In genomic region chr6:121134249-121134648, GRCm38 (mm10) we compare ENCODE assay signal across 31 mouse cellular contexts.
"Had no signal": no experiment of that assay in that cellular context is flagged by ENCODE, and none has a peak within 500 bp of the region (broad histone marks: within the 10 kb centered on the region; RNA-seq: fewer than 3 reads in every experiment).

No protein-coding gene starts in this region.

- H3K36me3 ChIP-seq: limb, embryonic 10.5 days; limb, embryonic 12.5 days; limb, embryonic 13.5 days; limb, embryonic 15.5 days; liver, embryonic 12.5 days; liver, embryonic 13.5 days; liver, embryonic 15.5 days; lung, embryonic 15.5 days; midbrain, embryonic 12.5 days; midbrain, embryonic 13.5 days; midbrain, embryonic 15.5 days; neural tube, embryonic 12.5 days had no signal

- ATAC-seq: liver, embryonic 12.5 days; liver, postnatal 0 days; lung, postnatal 0 days; midbrain, embryonic 13.5 days; midbrain, embryonic 15.5 days; midbrain, embryonic 16.5 days had no signal

- DNase-seq: left cerebral cortex, postnatal 4 days; liver; liver, embryonic 13.5 days; liver, postnatal 0 days; lung, adult 18-20 months; lung, adult 2 months; lung, embryonic 14.5 days; lung, postnatal 10 days; lung, postnatal 14 days; lung, postnatal 36 days; lung, postnatal 4 days; midbrain, embryonic 14.5 days had no signal

- H3K4me3 ChIP-seq: limb, embryonic 10.5 days; limb, embryonic 12.5 days; limb, embryonic 13.5 days; limb, embryonic 15.5 days; liver, embryonic 12.5 days; liver, embryonic 13.5 days; liver, embryonic 15.5 days; lung, embryonic 15.5 days; megakaryocyte, embryonic 14.5 days; midbrain, embryonic 12.5 days; midbrain, embryonic 13.5 days; midbrain, embryonic 15.5 days; myocyte; neural tube, embryonic 12.5 days had no signal

- H3K9ac ChIP-seq: limb, embryonic 12.5 days; limb, embryonic 13.5 days; limb, embryonic 15.5 days; liver, embryonic 12.5 days; liver, embryonic 13.5 days; liver, embryonic 14.5 days; liver, embryonic 15.5 days; liver, postnatal 0 days; lung, embryonic 14.5 days; lung, embryonic 15.5 days; midbrain, embryonic 12.5 days; midbrain, embryonic 13.5 days; midbrain, embryonic 15.5 days; neural tube, embryonic 12.5 days had no signal

- H3K9me3 ChIP-seq: limb, embryonic 10.5 days; limb, embryonic 12.5 days; limb, embryonic 13.5 days; limb, embryonic 15.5 days; liver, embryonic 12.5 days; liver, embryonic 13.5 days; liver, embryonic 15.5 days; lung, embryonic 15.5 days; megakaryocyte, embryonic 14.5 days; midbrain, embryonic 12.5 days; midbrain, embryonic 13.5 days; midbrain, embryonic 15.5 days; neural tube, embryonic 12.5 days had no signal

- H3K27ac ChIP-seq: limb, embryonic 10.5 days; limb, embryonic 12.5 days; limb, embryonic 13.5 days; limb, embryonic 15.5 days; liver, embryonic 12.5 days; liver, embryonic 13.5 days; liver, embryonic 14.5 days; liver, embryonic 15.5 days; lung, embryonic 15.5 days; macrophage; midbrain, embryonic 12.5 days; midbrain, embryonic 13.5 days; midbrain, embryonic 15.5 days; neural tube, embryonic 12.5 days had no signal

- H3K27me3 ChIP-seq: midbrain, embryonic 15.5 days; neural tube, embryonic 12.5 days had no signal

- H3K4me2 ChIP-seq: limb, embryonic 12.5 days; limb, embryonic 13.5 days; limb, embryonic 15.5 days; liver, embryonic 11.5 days; liver, embryonic 12.5 days; liver, embryonic 13.5 days; liver, embryonic 15.5 days; lung, embryonic 14.5 days; lung, embryonic 15.5 days; midbrain, embryonic 11.5 days; midbrain, embryonic 12.5 days; midbrain, embryonic 13.5 days; midbrain, embryonic 15.5 days; neural tube, embryonic 12.5 days had no signal
